Mouse (Mus musculus) mature B cell (primary cell): ENCODE results near the gene Ak3.

Source experiments
- in situ Hi-C: fragments of 300-500 bp; cut with MboI; formaldehyde crosslinking; loops from 2 replicates; pipeline ENCODE4 v1.14.3; 2019

The Ak3 gene

DNA sequence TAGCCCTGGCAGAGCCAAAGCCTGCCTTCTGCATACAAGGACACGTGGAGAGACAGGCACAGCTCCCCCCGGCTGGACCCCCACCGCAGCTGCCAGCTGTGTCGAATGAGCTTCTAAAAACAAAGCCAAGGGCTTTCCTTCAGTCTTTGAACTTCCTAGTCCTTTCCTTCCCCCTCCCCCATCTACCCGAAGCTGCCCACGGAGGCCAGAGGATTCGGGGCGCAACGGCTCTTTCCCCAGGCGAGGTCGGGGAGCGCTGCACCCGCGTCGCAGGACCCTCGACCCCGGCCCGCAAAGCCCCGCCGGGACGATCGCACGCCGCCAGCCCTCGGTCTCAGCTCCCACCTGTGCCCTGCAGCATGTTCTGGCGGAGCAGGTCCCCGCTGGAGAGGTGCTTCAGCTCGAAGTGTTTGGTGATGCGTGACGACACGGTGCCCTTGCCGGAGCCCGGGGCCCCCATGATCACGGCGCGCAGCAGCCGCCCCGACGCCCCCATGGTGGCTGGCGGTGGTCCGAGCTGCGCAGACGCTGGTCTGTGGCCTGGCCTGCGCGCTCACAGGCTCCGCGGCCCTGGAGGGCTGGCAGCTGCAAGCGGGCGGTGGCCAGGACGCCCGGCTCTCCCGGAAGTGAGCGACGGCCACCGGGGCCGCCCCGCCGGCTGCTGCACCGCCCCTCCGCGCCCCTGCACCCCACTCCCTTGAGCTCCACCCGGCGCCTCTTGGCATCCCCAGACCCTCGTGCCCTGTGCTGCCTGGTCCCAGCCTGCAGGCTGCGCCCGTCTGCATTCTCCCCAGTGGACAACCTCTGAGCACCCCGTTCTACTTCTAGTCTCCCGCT is at the start of gene Ak3:
Ak3 (minus strand) TSS at position 628 of the 837 bp plus-strand sequence.
- in situ Hi-C loops = no loop called here

DNA sequence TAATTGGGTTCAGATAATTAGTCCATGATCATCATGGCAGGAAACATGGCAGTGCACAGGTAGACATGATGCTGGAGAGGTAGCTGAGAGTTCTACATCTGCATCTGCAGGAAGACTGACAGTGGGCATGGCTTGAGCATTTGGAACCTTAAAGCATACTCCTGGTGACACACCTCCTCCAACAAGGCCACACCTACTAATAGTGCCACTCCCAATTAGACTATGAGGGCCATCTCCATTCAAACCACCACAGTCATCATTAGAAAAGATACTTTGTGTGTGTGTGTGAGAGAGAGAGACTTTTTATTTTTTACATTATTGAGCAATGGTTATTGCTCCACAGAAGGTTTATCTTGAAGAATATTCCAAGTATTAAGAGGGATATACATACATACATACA is 44.4 kb upstream of the Ak3 start:
- in situ Hi-C loops = no loop called here

DNA sequence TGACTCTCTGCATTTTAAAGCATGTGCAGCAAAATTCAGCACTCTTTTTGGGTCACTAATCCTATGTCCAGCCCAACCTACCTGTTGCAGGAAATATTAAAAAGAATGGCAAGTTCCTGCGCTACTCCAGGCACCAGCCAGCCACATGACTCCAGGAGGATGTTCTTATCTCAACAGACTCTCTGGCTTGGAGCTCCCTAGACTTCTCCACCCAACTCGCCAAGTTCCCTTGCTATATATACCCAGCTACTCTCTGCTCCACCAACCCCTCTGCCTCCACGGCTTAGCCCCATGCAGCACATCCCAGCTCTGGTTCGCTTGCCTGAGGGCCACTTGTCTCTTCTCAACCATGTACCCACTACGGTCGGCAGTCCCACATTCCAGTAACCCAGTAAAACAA is 40.9 kb upstream of the Ak3 start:
- in situ Hi-C loops = no loop called here

DNA sequence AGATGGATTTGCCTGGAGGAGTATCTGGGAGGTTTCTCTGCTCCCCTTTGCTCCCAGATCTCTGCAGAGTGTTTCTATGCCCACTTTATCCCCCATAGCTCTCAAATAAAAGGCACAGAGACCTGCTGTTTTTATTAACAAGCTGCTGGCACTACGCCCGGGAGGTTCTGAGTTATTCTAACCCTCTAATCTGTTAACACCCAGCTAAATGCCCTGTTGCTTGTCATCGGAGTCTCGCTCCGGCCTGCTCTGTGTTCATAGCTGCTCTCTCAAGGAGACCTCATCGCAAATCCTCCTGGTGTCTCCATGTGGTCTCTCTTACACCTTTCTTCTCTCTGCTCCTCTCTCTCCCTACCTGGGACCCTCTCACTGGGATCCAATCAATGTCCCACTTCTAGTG is 27.0 kb upstream of the Ak3 start:
- in situ Hi-C loops = no loop called here

DNA sequence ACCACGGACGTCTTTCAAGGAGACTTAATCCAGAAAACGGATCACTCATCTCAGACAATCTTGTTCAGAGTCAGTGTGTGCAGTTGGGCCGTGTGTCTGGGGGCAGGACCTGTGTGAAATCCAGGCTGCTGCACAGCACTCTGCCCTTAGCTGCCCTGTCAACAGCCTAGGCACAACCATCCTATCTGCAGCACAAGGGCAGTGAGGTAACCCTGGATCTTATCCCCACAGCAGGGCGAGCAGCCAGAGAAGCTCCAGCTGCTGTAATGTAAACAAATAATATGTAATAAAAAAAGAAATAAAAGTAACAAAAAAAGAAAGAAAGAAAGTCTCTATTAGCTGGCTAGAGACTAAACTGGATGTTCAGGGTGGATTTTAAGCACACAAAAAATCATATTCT is 21.4 kb upstream of the Ak3 start:
- in situ Hi-C loops = loop anchor here (10.0 kb wide), 2 partner anchors 186 to 436 kb away; partner anchors contain the start of gene Jak2

DNA sequence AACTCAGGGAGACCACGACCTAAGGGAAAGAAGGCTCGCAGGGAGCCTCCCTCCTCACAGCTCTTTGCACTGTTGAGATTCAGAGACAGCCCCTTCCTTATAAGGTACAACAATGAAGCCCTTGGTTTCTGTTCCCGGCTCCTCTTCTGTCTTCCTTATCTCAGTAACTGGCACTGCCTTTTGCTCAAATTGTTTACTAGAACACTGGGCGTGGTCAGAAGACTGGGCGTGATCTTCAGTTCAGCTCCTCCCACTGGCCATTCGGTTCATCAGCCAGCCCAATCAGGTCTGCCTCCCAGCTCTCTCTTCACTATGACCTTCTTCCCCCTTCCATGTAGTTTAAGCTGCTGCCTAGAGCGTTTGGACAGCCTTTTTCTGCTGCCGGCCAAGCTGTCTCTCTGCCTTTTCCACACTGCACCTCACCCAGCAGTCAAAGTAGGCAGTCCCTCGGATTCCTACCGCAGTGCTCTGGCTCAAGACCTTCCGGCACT is 19.3 kb upstream of the Ak3 start:
- in situ Hi-C loops = loop anchor here (10.0 kb wide), 2 partner anchors 188 to 438 kb away; partner anchors contain the start of gene Jak2

DNA sequence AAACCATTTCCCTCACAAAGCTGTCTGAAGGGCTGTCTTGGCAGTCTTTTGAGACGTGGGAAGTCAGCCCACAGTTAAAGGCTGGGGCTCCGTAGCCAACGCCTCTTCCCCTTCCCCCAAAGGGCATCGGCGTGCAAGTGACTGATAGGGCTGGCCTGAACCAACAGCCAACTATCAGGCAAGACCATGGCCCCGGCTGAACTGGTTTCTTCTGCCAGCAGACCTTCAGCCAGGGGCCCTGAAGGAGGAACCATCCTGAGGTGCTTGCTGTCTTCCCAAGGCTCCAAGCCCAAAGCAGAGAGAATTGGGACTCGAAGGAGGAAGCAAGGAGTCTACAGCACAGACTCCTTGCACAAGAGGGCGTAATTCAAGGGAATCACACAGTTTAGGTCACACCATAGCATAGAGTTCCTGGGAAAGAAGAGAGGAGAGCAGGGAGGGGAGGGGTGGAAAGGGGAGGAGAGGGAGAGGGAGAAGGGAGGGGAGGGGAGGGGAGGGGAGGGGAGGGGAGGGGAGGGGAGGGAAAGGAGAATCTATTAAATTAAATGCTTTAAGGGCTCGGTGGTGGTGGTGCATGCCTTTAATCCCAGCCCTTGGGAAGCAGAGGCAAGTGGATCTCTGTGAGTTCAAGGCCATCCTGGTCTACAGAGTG is 16.8 kb upstream of the Ak3 start:
- in situ Hi-C loops = loop anchor here (10.0 kb wide), 2 partner anchors 190 to 440 kb away; partner anchors contain the start of gene Jak2

DNA sequence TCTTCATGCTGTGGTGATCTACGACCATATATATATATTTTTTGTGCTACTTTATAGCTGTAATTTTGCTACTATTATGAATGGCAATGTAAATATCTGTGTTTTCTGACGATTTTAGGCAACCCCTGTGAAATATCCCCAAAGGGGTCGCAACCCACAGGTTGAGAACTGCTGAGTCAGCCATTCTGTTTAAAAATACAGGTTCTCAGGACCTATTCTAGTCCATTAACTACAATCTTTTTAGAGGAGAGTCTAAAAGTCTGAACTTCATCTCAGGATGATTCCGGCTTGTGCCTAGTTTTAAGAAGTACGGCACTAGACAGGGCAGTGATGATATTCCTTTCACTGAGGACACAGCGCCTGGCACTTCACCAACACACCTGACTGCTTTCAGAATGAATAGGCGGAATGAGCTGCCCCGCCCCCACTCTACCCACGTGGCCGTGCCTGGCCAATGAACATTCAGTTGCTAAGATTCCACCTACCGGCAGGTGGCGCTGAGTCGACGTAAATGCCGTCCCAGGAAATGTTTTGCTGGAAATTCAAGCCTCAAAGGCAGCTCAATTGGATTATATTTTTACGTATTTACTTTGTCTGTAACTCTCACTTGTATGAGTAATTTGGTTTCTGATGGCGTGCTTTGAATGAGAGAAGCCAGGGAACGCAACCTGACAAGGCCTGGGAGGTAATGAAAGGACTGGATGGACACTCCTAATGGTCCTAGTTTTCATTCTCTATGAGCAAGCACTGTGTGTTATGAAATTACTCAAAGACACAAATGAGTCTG is 16.0 kb upstream of the Ak3 start:
- in situ Hi-C loops = loop anchor here (10.0 kb wide), 2 partner anchors 191 to 441 kb away; partner anchors contain the start of gene Jak2

DNA sequence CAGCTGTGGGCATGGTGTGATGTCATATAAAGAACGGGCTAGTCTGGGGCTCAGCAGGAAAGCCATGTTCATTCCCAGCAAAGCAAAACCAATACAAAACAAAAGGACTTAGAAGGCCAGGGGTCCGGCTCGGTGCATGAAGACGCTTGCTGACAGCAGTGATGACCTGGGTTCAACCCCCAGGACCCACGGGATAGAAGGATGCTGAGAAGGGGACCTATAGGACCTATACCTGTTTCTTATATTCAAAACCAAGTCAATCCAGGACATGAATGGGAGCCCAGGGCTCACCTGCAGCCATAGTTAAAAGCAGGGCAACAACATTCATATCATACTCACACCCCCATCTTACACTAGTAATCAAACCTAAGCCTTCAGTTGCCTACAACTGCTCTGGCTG is 15.2 kb upstream of the Ak3 start:
- in situ Hi-C loops = loop anchor here (10.0 kb wide), 2 partner anchors 192 to 442 kb away; partner anchors contain the start of gene Jak2

DNA sequence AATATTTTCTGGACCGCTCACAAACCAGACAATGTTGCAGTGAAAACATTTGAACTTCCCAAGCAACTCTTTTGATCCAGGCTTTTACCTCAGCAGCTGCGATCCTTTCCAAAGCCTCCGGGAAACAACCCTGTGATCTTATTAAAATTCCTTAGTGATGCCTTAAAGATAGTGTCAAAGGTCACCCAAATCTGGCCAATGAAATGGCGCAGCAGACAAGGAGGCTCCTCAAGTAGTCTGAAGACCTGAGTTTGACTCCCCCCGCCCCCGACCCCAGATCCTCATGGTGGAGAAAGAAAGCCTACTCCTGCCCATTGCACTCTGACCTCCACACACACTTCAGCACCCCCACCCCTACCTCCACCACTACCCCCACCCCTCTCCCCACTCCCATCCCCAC is 12.5 kb upstream of the Ak3 start:
- in situ Hi-C loops = loop anchor here (10.0 kb wide), 2 partner anchors 195 to 445 kb away; partner anchors contain the start of gene Jak2

DNA sequence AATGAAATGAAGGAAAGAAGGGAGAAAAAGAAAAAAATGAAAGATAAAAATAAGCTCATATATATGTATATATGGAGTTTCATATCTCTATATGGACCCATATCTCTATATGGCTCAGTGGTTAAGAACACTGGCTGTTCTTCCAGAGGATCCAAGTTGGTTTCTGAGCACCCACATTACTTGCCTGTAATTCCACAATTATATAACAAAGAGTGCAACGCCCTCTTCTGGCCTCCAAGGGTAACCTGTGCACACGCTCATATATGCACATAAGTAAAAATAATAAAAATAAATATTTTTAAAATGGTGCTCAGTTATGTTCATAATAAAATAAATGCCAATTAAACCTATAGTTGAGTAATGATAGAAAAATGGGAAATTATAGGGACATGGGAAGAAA is 11.9 kb upstream of the Ak3 start:
- in situ Hi-C loops = loop anchor here (10.0 kb wide), 2 partner anchors 195 to 445 kb away; partner anchors contain the start of gene Jak2

DNA sequence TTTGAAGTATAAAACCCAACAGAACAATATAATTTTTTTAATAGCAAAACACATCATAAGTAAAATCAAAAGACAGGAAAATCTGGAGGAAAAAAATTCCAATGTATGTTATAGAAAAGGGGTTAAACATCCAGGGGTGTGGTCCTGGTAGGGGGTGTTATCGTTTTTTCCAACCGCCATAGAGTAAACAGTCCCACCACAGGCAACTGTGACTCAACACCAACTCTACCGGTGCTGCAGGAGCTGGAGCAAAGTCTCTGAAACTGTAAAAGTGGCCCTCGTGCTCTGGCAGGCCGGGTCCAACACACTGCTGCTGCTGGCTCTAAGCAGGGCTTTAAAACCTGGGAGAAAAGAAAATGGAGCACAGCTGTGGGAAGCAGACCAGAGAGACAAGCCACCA is 11.0 kb upstream of the Ak3 start:
- in situ Hi-C loops = no loop called here

DNA sequence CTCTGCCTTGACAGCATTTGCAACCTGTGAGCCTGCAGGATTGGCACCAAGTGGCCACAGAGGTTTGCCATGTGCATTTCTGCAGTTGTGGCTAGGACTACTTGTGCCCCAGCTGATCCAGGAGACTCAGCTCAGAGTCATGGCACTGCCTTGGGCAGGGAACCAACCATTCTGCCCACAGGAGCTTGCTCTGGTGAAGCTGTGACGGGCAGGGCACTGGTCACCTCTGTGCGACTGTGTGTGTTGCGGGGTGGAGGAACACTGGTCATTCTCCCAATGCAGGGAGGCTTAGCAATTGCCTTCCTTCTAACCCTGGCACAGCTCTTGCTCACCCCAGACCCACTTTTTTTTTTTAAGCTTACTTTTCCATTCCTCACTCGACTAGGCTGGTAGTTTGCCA is 7.7 kb upstream of the Ak3 start:
- in situ Hi-C loops = no loop called here

DNA sequence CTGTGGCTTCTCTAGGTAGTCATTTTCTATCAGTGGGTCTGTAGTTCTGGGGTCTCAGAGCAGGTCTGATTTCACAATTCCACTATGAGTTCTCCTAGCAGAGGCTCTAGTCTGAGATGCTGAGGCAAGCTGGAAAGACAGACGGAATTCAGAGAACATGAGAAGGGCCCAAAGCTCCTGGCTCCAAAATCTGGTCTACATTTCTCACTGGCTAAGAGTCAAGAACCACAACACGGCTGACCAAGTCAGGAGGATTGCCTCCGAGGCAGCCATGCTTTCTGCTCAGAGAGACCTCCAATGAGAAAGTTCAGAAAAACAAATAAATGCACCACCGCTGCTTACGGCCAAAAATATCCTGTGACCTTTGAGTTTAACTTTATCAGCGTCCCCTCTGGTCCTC is 6.8 kb upstream of the Ak3 start:
- in situ Hi-C loops = no loop called here

DNA sequence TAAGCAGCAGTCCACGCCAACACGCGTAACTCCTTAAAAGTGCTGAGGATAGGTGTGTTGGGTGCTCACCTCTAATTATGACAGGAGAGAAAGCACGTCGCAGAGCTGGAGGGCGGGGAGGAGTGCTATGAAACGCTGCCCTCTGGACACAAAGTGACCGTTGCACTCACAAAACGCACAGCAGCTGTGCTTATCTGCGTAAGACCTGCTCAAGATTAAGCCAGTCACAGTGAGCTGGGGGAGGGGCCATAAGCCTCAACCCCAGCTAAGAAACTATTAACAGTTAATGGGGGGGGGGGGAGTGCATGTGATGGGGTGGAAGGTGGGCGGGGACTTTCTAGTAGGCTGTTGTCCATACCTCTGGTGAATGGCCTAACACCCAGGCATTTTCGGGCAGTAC is 5.0 kb upstream of the Ak3 start:
- in situ Hi-C loops = no loop called here

DNA sequence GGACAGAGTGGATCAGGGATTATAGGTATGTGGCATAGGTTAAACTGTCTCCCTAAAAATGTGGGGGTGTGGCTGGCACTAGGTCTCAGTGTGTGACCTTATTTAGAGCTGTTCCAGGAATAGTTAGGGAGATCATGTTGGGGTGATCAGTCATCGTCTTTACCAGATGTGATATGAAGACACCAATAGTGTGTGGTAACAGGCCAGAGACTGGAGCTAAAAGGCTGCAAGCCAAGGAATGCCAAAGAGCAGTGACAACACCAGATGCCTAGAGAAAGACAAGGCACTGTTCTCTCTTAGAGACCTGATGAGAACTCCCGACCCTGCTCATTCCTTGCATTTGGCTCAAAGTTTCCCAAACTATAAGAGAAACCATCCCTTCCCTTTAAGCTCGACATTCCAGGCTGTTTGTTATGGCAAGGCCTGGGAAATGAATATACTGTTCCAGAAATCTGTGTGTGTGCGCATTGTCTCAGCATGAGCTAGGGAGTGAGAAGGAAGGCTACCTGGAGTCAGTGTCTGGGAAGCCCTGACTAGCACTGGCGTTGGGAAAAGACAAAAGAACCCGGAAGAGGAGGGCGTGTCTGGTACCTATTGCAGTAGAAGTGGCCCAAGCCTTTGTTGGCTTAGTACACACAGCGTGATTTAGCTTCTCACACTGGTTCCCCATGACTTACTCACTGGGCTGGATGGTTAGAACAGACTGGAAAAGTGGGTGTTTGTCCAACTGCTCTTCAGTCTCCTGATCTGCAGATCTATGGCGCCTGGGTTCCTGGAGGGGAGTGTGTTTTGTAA is 2.6 kb upstream of the Ak3 start:
- in situ Hi-C loops = no loop called here

DNA sequence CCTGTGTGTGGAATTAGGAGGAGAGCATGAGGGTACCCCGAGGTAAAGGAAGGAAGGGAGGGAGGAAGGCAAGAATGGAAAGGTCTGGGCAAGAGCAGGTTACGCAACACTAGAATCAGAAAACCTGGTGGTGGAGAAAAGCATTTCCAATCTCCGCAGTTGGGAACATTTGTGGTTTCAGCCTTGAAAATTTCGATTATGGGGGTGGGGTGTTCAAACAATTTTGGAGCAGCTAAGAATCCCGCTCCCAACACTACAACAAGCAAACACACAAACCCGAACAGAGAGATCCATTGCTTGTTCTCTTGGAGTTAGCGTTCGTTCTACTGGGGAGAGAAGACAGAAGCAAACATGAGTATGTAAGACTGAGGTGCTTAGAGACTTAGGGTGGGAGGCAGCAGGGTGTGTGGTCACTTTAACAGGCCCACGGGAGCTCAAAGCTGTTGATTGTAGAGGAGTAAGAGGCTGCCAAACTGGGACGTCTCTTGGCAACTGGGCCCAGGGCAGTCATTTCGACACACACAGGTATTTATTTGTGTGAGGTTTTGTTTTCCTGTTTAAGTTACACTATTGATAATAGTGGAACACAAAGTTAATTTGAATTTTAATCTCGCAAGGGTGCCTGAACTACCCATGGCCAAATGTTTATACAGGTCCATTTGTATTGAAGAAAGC is 1.8 kb upstream of the Ak3 start:
- in situ Hi-C loops = no loop called here

DNA sequence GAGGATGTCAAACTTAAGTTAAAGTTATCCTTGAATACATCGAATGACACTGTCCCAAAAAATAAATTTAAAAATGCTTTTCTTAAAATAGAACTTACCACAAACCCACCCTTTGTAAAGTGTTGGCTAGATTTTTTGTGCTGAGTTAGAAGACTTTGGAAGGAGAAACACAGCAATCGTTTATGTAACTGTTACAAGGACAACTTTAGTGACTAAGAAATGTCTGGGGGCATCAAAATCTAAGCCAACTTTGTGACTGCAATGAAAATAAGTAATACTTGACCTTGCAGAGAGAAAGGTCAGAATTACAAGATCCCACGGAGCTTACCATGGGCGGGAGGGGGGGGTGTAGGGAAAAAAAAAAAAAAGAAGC is 814 bp downstream of the Ak3 start:
- in situ Hi-C loops = no loop called here

DNA sequence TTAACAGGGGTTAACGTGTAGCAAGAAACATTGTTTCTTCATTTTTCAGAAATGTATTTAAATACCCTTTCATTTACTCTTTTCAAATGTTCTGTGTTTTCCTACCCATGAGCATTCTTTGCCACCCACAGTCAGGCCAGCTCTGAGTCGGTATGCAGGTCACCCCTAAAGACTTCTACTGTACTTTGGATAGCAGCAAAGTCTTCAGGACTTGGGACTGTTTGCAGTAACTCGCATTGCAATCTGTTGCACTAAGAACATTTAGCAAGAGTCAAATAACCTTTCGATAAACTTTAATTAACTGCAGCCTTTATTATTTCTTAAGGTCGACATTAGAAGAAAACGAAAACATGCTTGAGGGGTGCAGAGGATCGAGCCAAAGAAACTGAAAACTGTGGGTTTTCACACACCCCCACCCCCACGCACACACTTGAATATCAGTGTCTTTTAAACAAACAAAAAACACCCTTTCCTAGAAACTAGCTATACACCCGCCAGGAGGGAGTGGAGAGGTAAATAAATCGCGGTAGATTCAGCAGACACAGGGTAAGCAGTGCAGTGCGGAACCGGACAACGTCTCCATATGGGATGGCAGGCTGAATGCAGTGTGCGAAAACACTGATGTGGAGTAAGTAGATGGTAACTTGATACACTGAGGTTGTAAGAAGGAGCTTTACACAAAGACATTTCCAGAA is 1.7 kb downstream of the Ak3 start:
- in situ Hi-C loops = no loop called here

DNA sequence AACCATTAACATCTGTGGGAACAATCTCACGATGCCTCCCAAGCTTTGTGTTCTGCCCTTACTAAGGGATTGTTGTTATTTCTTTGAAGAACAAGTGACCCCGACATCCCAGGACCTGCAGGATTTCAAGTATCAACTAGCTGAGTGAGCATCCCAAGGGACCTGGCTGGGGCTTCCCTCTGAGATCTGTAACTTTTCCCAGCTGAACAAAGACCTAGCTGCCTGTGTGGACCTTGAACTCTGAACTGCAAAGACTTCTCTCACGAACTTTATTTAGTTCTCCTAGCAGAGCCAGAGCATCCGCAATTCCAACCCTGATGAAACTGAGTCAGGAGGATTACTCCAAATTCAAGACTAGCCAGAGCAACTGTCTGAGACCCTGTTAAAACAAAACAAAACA is 2.4 kb downstream of the Ak3 start:
- in situ Hi-C loops = no loop called here
